Mouse (Mus musculus): ENCODE data around the gene Nxpe4. TPM values are rescaled to one million over a fixed set of nuclear protein-coding genes. Genes with fewer than 3 reads are reported as not detected.
"Not testable (repeated sequence)": the region's sequence is repeated elsewhere in the genome, so short reads cannot be mapped to it uniquely, and the experiment has no call there.

Nxpe4 gene
- total and polyA plus RNA-seq, 3 experiments: 9.2 to 14.9 TPM; not detected in 1

DNA sequence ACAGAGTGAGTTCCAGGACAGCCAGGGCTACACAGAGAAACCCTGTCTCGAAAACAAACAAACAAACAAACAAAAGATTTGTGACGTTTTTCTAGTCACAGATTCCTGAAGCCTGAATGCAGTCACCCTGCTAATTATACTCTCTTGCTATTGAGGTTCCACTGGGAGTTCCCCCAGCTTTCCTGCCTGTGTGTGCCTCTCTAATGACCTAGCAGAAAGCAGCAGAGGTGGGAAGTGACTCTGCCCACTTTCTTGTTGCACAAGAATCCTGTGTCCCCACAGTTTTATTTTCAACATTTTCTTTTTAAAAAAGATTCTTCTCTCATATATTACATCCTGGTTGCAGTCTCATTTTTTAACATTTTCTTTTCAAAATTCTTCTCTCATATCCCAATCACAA is 132.9 kb downstream of the Nxpe4 start:
- H3K4me3 ChIP-seq (ENCODE audit: control insufficient read depth in 1 of 2, insufficient read depth in 1 of 2, low read depth in 2 of 2, low read length in 2 of 2): no peak overlapping the region
- H3K27ac ChIP-seq (ENCODE audit: control insufficient read depth, low read depth, low read length): no peak overlapping the region
- H3K36me3 ChIP-seq (ENCODE audit: control insufficient read depth in 1 of 2, insufficient read depth in 2 of 2, low read length in 2 of 2): no peaks in the 10 kb centered on the region
- no peak for TF ChIP-seq ELF1 (IDR thresholded peaks at IDR 0.05; ENCODE audit: low read depth, low read length)
- TF ChIP-seq TBP (IDR thresholded peaks at IDR 0.05; ENCODE audit: low read depth, low read length): no peak
- no peak for TF ChIP-seq USF1 (IDR thresholded peaks at IDR 0.05; ENCODE audit: low read depth, low read length)
- no peak for TF ChIP-seq POLR2AphosphoS2 (IDR thresholded peaks at IDR 0.05; ENCODE audit: low read length)
- no peak for TF ChIP-seq MAFK (IDR thresholded peaks at IDR 0.05; ENCODE audit: borderline replicate concordance, low read depth, low read length)
- no peak for TF ChIP-seq RCOR1 (IDR thresholded peaks at IDR 0.05; ENCODE audit: low read depth, low read length)
- TF ChIP-seq USF2 (IDR thresholded peaks at IDR 0.05; ENCODE audit: borderline replicate concordance in 1 of 2, insufficient read depth in 1 of 2, low read depth in 1 of 2, low read length in 2 of 2): no peak
- no peak for TF ChIP-seq POLR2A (IDR thresholded peaks at IDR 0.05; ENCODE audit: control insufficient read depth in 1 of 2, insufficient read depth in 1 of 2, low read depth in 1 of 2, low read length in 2 of 2, poor library complexity in 1 of 2)
- TF ChIP-seq NELFE (IDR thresholded peaks at IDR 0.05; ENCODE audit: low read depth, low read length): no peak
- no peak for TF ChIP-seq MAX (IDR thresholded peaks at IDR 0.05; ENCODE audit: low read length)
- TF ChIP-seq E2F4 (IDR thresholded peaks at IDR 0.05; ENCODE audit: borderline replicate concordance, low read depth, low read length): no peak
- no peak for TF ChIP-seq POLR2AphosphoS5 (IDR thresholded peaks at IDR 0.05; ENCODE audit: borderline replicate concordance, low read depth, low read length)
- TF ChIP-seq KAT2A (conservative IDR thresholded peaks at IDR 0.05; ENCODE audit: low read depth, low read length): no peak
- no peak overlapping the region for H3K9ac ChIP-seq (ENCODE audit: control insufficient read depth, low read depth, low read length, poor library complexity, severe bottlenecking)
- H3K27me3 ChIP-seq (ENCODE audit: control insufficient read depth in 1 of 2, insufficient read depth in 2 of 2, low read length in 2 of 2): no peaks in the 10 kb centered on the region
- DNase-seq (ENCODE audit: low read depth, low spot score): no peak
- H3K4me1 ChIP-seq (ENCODE audit: control insufficient read depth in 1 of 2, insufficient read depth in 2 of 2, low read length in 2 of 2): no peaks in the 10 kb centered on the region
- no peaks in the 10 kb centered on the region for H3K9me3 ChIP-seq (replicated peaks; ENCODE audit: insufficient read depth, low read length)
- H3K79me2 ChIP-seq (ENCODE audit: control insufficient read depth, insufficient read depth, low read length, poor library complexity): no peaks in the 10 kb centered on the region

DNA sequence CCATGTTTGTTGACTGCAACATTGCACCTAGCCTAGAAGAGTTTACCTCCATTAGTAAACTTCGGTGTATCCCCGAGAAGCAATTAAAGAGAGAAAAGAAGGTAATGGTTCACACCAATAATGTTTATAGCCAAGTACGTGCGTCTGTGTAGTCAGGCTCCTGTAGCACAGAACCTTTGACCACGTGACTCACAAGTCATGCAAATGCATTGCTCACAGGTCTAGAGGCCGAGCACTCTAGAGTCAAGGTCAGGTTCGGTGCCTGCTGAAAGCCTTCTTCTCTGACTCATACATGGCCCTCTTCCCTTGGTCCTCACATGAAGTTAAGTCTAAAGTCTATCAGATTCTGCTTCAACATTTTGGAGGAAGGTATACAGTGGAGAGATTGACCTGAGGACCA is 137.2 kb downstream of the Nxpe4 start:
- no peak overlapping the region for H3K27ac ChIP-seq (ENCODE audit: control insufficient read depth, low read depth, low read length)
- no peaks in the 10 kb centered on the region for H3K9me3 ChIP-seq (replicated peaks; ENCODE audit: insufficient read depth, low read length)
- no peak for DNase-seq (ENCODE audit: low read depth, low spot score)
- H3K4me3 ChIP-seq (ENCODE audit: control insufficient read depth in 1 of 2, insufficient read depth in 1 of 2, low read depth in 2 of 2, low read length in 2 of 2): no peak overlapping the region
- H3K36me3 ChIP-seq (ENCODE audit: control insufficient read depth in 1 of 2, insufficient read depth in 2 of 2, low read length in 2 of 2): no peaks in the 10 kb centered on the region
- no peaks in the 10 kb centered on the region for H3K79me2 ChIP-seq (ENCODE audit: control insufficient read depth, insufficient read depth, low read length, poor library complexity)
- H3K9ac ChIP-seq (ENCODE audit: control insufficient read depth, low read depth, low read length, poor library complexity, severe bottlenecking): no peak overlapping the region
- H3K4me1 ChIP-seq (ENCODE audit: control insufficient read depth in 1 of 2, insufficient read depth in 2 of 2, low read length in 2 of 2): no peaks in the 10 kb centered on the region
- H3K27me3 ChIP-seq (ENCODE audit: control insufficient read depth in 1 of 2, insufficient read depth in 2 of 2, low read length in 2 of 2): no peaks in the 10 kb centered on the region
- TF ChIP-seq POLR2AphosphoS5 (IDR thresholded peaks at IDR 0.05; ENCODE audit: borderline replicate concordance, low read depth, low read length): no peak
- TF ChIP-seq RAD21 (IDR thresholded peaks at IDR 0.05; ENCODE audit: low read depth, low read length): no peak
- no peak for TF ChIP-seq KAT2A (conservative IDR thresholded peaks at IDR 0.05; ENCODE audit: low read depth, low read length)
- TF ChIP-seq TAL1 (IDR thresholded peaks at IDR 0.05; ENCODE audit: low read length): no peak
- TF ChIP-seq TCF12 (IDR thresholded peaks at IDR 0.05; ENCODE audit: low read depth, low read length): no peak
- no peak for TF ChIP-seq MYB (IDR thresholded peaks at IDR 0.05; ENCODE audit: low read depth, low read length)
- no peak for TF ChIP-seq ZKSCAN1 (IDR thresholded peaks at IDR 0.05; ENCODE audit: low read depth, low read length)

DNA sequence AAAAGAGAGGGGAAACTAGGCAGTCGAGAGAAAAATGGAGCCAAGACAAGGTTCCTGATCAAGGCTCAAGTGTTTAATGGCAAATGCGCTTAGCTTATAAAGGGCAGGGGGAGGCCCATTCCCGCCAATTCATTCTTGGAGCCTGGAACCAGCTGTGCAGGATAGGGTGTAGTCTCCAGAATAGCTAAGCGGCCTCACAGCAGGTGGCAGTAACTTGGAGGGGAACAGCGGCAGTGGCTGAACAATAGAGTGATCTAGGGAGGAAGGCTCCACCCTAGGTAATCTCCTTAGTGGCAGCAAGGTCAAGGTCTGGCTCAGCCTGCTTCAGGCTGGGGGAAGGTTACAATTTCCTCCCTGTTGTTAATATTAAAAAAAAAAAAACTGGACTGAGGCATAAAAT is 141.7 kb downstream of the Nxpe4 start:
- not testable (repeated sequence) for H3K27ac ChIP-seq (ENCODE audit: control insufficient read depth, low read depth, low read length); H3K4me1 ChIP-seq (ENCODE audit: control insufficient read depth in 1 of 2, insufficient read depth in 2 of 2, low read length in 2 of 2); H3K9me3 ChIP-seq (replicated peaks; ENCODE audit: insufficient read depth, low read length); H3K27me3 ChIP-seq (ENCODE audit: control insufficient read depth in 1 of 2, insufficient read depth in 2 of 2, low read length in 2 of 2); H3K4me3 ChIP-seq (ENCODE audit: control insufficient read depth in 1 of 2, insufficient read depth in 1 of 2, low read depth in 2 of 2, low read length in 2 of 2); H3K36me3 ChIP-seq (ENCODE audit: control insufficient read depth in 1 of 2, insufficient read depth in 2 of 2, low read length in 2 of 2); H3K79me2 ChIP-seq (ENCODE audit: control insufficient read depth, insufficient read depth, low read length, poor library complexity); DNase-seq (ENCODE audit: low read depth, low spot score); H3K9ac ChIP-seq (ENCODE audit: control insufficient read depth, low read depth, low read length, poor library complexity, severe bottlenecking)
